Mouse (Mus musculus) megakaryocyte, embryonic 14.5 days (primary cell): Measurements from ENCODE around the gene Vldlr.

Experiments used
- FLI1 ChIP-seq: IDR thresholded peaks from 2 replicates; pipeline ENCODE4 v1.6.1; 2012; ENCODE audit warnings: low read length, inconsistent platforms, mixed read lengths
- GATA1 ChIP-seq: IDR thresholded peaks from 3 replicates; pipeline ENCODE4 v1.6.1; 2012; ENCODE audit warnings: mixed read lengths, low read length, inconsistent platforms, borderline replicate concordance

DNA sequence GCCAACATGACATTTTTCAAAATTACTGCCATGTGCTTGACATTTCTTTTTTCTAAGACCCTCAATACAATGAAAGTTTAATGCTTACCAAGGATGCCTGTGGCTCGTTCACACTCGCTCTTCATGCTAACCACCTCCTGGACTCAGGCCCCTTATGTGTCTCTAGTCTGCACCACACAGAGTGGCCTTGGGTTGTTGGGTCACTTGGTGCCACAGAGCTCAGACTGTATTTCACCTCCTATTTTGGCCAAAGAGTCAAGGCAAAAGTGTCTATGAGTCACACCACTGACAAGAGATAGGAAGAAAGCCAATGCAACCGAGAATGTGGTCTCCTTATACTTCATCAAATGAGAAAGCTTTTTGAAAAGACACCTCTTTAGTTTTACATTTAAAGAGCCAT is 45.9 kb downstream of the Vldlr start:
- TF ChIP-seq GATA1 (no peak), FLI1 (no peak)
